Mouse (Mus musculus): ENCODE results near the gene Supt5.
"Not testable (repeated sequence)": the region's sequence is repeated elsewhere in the genome, so short reads cannot be mapped to it uniquely, and the experiment has no call there.

Gene Supt5

GRCm38 (mm10) chr7:28338108-28338998 lies at the start of gene Supt5:
Supt5 (minus strand) TSS chr7:28338746.
- DNase-seq (ENCODE audit: low read depth) = peak; percentile 100

- not testable (repeated sequence) for DNase-seq (ENCODE audit: low read depth)
Observed at GRCm38 (mm10) chr7:28387384-28387783, 48.8 kb upstream of the Supt5 start.

- not testable (repeated sequence) for DNase-seq (ENCODE audit: low read depth)
Observed at GRCm38 (mm10) chr7:28386877-28387276, 48.3 kb upstream of the Supt5 start.

GRCm38 (mm10) chr7:28386462-28386861 lies 47.9 kb upstream of the Supt5 start:
- peak; percentile 94 for DNase-seq (ENCODE audit: low read depth)

GRCm38 (mm10) chr7:28386007-28386406 lies 47.5 kb upstream of the Supt5 start:
- peak; percentile 62 for DNase-seq (ENCODE audit: low read depth)

- DNase-seq (ENCODE audit: low read depth) = no peak
Observed at GRCm38 (mm10) chr7:28385196-28385595, 46.6 kb upstream of the Supt5 start.

GRCm38 (mm10) chr7:28384162-28384561 lies 45.6 kb upstream of the Supt5 start:
- DNase-seq (ENCODE audit: low read depth) = no peak

GRCm38 (mm10) chr7:28383606-28384005 lies 45.1 kb upstream of the Supt5 start:
- DNase-seq (ENCODE audit: low read depth) = no peak

- DNase-seq (ENCODE audit: low read depth) = peak; percentile 83
Observed at GRCm38 (mm10) chr7:28382981-28383396, 44.4 kb upstream of the Supt5 start.

- peak; percentile 62 for DNase-seq (ENCODE audit: low read depth)
Observed at GRCm38 (mm10) chr7:28382347-28382951, 43.9 kb upstream of the Supt5 start.

- DNase-seq (ENCODE audit: low read depth) = peak; percentile 86
Observed at GRCm38 (mm10) chr7:28381938-28382337, 43.4 kb upstream of the Supt5 start.

- DNase-seq (ENCODE audit: low read depth) = peak; percentile 93
Observed at GRCm38 (mm10) chr7:28381017-28381790, 42.7 kb upstream of the Supt5 start.

GRCm38 (mm10) chr7:28380237-28381016 lies 41.9 kb upstream of the Supt5 start, which contains the start of gene Zfp36:
Zfp36 (minus strand) TSS chr7:28380253.
- no peak for DNase-seq (ENCODE audit: low read depth)

GRCm38 (mm10) chr7:28378769-28379651 lies 40.5 kb upstream of the Supt5 start:
- DNase-seq (ENCODE audit: low read depth) = peak; percentile 94

GRCm38 (mm10) chr7:28378066-28378690 lies 39.6 kb upstream of the Supt5 start:
- DNase-seq (ENCODE audit: low read depth) = no peak

GRCm38 (mm10) chr7:28377190-28378065 lies 38.9 kb upstream of the Supt5 start:
- no peak for DNase-seq (ENCODE audit: low read depth)

GRCm38 (mm10) chr7:28376011-28376771 lies 37.6 kb upstream of the Supt5 start:
- DNase-seq (ENCODE audit: low read depth) = no peak
